Mouse (Mus musculus): Measurements from ENCODE around the gene Klf13.

Gene Klf13

DNA sequence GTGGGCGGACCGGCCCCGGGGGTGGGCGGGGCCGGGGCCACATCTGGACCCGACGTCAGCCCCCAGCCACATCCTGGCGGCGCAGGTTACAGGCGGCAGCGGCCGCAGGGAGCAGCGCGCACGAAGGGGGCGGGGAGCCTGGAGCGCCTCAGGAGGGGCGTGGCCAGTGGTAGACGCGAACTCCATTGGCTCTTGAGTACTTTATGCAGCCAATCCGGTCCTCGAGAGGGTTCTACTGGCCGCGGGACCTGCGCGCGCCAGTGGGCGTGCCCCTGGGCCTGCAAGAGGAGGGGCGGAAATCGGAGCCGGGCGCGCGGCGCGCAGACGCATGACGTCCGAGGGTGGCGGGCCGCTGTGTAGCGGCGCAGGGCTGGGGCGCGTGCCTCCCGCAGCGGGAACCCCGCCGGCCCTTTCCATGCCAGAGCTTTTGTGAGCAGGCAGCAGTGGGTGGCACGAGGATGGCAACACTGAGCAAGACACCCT lies at the start of gene Klf13:
Gene Klf13 (minus strand): TSS at position 2 of the 483 bp plus-strand sequence.
- DNase-seq (ENCODE audit: low spot score) = peak; percentile 97

DNA sequence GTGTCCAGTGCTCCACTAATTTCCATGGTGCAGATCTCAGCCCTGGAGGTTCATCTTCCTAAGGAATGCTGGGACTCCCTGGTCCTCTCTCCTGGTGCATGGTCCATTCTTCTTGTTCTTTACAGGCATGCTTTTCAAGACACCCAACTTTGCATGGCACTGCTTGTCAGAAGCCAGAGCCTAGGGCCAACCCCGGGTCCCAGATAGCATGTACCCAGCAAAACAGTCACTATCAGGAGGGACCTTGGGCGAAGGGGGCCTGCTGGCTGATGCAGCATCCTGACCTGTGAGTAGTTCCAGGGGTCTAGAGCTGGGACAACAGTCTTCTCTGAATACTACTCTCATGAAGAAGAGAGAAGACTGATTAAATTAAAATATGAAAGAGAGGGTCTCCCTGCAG lies 49.7 kb upstream of the Klf13 start:
- DNase-seq (ENCODE audit: low spot score) = no peak

DNA sequence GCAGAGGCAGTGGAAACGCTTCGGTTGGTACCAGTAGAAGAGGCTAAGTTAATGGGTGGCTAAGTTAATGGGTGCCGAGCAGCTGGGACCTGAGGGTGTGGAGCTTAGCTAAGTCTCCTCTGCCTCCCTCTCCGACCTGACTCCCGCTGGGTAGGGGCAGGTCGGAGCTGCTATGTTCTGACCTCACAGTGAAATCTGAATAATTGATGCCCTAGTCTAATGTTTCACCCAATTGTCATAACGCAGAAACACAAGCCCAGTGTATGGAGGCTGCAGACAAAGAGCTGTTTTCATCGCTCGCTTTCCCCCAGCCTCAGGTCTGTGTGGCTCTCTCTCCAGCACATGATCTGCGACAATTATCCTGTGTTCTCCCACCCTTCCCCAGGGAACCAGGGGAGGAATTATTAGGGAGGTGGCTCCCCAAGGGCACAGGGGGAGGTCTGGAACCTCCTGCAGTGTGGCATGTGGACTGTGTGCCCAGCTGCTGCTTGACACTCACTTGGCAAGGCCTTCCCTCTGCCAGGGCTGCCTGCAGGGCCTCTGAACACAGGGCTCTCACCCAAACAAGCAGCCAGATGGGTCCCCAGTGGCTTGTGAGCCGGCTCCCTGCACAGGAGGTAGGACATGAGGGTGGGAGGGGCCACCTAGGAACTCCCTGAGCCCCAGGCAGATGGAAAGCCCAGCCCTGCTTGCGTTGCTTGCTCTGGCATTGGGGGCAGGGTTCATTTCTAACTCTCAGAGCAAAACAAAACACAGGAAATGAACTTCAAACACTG lies 47.9 kb upstream of the Klf13 start:
- no peak for DNase-seq (ENCODE audit: low spot score)

DNA sequence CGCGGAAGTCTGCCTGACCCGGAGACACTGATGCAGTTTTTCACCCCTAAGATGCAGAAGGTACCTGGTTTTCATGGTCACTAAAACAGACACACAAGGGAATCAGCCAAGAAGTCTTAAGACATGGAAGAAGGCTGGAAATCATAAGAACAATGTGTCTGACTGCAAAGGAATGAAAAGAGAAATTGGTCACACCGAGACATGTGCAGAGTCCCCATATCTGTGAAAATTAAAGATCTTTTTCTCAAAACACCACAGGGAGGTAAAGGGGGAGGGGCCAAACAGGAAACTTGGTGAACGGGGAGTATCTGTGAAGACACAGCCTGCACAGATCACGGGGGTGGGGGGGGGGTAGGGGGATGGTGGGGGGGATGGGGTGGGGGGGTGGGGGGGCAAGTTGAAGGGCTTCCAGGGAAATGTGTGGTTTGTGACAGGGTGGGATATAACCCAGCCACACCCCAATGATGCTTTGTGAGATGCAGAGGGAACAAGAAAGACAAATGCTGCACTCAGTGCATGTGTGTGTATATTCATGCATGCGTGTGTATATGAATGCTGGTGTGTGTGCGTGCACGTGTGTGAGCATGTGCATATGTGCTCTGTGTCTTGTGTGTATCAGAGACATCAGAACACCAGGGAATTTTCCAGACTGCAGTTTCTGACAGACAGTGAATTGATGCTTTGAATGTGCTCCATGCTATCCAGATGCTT lies 47.1 kb upstream of the Klf13 start:
- no peak for DNase-seq (ENCODE audit: low spot score)

DNA sequence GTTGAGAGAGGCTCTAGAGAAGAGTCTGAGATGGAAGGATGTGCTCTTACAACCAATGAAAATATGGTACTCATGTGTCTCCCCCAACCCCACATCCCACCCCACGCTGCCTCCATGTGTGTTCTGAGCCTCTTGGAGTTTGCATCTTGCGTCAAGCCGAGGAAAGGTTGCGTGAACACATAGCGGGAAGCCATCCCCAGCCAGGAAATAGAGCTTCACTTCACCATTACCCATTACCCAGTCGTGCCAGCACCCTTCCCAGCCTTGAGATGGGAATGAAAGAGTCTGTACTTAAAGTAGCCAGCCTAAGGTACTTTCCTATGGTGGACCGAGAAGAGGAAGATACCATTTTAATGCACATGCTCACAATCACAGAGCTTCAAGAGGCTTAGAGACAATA lies 46.6 kb upstream of the Klf13 start:
- no peak for DNase-seq (ENCODE audit: low spot score)

DNA sequence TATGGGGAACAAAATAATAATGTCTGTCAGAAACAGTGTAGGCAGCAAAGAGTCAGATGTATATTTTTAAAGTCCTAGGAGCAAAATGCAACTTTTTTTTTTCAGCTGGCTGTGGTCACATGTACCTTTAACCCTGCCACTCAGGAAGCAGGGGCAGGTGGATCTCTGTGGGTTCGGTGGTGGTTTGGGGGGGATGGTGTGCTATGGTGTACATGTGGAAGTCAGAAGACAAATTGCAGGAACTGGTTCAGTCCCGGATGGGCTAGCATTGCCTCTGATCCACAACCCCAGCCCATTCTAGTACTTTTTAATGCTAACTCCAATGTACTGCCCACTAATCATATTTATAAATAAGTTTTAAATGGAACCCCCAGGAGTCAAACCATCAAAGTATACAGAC lies 45.6 kb upstream of the Klf13 start:
- no peak for DNase-seq (ENCODE audit: low spot score)

DNA sequence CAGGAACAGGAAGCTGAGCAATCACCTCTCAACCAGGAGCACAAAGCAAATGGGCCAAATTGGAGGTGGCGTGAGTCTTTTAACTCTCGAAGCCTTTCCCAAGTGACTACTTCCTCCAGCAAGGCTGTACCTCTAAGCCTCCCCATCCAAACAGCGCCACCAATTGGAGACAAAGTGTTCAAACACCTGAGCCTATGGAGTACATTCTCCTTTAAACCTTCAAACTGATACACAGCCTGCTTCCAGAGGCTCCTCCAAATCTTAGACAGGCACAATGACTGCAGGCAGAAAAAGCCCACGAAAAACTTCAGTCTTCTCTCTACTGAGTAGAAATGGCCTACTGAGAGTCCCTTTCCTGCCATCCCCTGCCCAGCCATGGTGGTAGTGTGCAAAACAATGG lies 38.9 kb upstream of the Klf13 start:
- DNase-seq (ENCODE audit: low spot score) = no peak

DNA sequence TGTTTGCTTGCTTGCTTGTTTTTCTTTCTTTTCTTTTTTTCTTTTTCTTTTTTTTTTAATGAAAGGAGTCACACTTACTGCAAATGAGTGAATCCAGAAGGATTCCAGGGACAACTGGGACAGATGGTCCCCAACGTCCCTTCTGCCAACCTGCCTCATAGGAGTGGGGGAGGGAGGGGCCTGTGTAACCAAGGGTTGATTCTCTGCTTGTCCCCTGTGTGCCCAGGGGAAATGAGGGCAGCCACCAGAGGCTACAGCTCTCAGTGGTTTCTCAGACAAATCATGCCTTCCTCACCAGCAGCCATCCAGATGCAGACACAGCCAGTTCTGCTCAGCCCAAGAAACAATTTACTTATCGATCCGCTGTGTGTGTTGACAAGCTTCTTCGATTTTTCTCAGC lies 32.3 kb upstream of the Klf13 start:
- DNase-seq (ENCODE audit: low spot score) = no peak

DNA sequence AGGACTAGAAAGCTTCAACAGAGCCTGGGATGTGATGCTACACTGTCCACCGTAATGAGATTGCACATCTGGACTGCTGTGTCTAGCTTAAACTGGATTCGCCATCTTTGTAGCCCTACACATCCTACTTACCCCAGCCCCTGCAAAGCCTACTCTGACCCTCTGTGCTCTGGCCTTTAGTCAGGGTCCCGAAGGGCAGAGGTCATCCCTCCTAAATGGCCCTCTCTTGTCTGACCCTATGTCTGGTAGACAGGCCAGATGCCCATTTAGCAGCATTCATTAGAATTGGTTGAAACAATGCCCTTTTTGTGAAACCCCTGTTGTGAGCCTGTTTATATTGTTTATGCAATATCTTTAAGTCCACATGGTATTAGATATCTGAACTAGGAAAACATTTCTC lies 31.2 kb upstream of the Klf13 start:
- no peak for DNase-seq (ENCODE audit: low spot score)

DNA sequence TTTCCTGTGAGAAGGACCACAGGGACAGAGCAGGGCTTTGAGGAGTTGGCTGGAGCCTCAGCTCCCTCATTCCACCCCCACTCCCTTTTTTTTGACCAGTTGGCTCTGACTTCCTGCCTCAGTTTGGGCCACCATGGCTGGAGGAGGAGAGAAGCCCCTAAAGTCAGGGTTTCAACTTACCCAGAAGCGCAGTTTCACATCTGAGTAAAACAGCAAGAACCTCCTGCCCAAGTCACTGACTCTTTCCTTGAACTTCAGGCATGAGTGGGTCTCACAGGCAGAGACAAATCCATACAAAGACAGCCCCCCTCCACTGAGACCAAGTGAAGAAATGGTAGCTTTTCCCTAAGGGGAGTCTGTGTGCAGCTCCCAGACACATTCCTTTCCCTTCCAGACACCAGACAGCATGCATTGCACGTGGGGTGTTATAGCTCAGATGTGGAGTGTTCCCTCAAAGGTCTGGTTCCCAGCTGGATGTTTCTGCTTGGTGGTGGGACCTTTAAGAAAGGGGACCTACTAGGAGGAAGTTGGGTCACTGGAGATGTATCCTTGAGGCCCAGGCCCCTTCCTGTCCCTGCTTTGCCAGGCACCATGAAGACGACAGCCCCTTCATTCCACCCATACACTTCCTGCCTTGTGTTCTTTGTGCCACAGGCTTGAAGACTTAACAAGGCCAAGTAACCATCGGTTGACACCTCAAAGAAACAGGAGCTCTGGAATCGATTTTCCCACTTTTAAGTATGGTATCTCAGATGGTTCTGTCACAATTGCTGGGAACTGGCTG lies 27.1 kb upstream of the Klf13 start:
- DNase-seq (ENCODE audit: low spot score) = no peak

DNA sequence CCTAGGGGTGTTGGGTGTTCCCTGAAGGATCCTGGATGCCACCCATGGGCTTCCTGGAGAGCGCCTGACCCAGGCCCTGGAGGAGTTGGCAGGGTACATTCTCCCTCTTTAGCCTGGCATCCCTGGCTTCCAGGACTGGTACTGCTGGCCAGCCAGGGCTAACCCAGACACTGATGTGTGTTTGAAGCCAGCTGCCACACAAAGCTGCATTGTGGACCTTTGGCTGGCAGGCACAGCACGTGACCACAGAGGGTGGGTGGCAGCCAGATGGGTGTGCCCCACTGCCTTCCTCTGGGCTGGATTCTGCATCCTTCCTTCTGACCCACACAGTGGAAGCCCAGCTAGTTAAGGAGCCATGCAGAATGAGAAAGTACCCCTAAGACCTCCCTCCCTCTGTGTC lies 26.4 kb upstream of the Klf13 start:
- no peak for DNase-seq (ENCODE audit: low spot score)

DNA sequence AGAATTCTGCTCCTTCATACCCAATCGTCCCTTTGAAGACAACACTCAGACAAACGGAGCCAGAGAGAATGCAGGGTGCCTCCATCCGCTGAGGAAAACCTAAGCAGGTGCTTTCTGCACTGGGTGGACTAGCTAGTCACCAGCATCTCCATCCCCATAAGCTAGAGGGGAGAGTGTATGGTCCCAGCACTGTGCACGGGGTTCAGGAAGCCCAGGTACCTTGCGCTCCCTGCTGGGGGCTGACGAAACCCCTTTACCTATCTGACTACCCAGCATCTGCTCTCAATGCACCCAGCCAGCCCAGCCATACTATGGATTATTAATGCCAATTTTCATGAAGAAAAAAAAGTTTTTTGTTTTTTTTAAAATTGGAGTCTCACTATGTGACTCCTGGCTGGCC lies 25.4 kb upstream of the Klf13 start:
- DNase-seq (ENCODE audit: low spot score) = no peak

DNA sequence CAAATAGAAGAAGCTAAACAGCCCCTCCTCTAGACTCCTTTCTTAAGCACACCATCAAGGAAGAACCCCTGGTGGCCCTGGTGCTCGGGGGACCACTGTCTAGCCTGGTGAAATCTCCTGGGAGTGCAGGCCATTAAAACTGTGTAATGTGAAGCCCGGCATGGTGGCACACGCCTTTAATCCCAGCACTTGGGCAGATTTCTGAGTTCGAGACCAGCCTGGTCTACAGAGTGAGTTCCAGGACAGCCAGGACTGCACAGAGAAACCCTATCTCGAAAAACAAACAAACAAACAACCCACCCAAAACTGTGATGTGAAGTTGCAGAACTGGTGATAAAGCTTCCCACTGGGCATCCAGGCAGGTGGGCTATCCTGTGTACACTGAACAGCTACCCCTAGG lies 24.9 kb upstream of the Klf13 start:
- DNase-seq (ENCODE audit: low spot score) = no peak

DNA sequence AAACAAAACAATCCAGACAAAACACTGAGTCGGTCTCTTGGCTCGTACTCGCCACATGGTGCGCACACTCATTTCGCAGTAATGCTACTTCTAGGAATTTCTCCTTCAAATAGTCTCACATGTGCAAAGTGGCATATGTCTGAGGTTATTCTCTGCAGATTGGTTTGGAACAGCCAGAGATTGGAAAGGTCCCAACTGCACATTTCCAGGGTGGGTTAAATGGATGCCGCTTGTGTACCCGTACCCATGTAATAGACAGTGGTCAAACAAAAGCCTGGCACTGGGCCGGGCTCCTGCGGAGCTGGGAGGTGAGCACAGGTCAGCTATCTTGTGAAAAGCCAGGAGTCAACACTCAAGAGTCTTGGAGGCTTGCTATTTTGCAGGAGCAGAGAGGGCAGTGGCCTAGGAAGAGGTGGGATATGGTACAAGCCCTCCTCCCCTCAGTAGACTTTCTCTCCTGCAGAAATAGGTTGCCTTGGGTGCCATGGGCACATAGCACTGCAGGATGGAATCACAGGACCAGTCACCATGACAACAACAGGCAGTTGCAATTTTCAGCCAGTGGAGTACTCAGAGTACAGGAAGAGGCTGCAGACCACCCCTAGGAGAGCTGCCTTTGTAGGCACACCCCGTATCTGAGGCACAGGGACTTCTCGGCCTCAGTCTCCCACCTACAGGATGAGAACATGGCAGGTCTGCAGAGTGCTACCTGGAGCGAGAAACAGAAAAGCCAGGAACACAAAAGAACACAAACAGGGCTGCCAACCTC lies 19.3 kb upstream of the Klf13 start:
- DNase-seq (ENCODE audit: low spot score) = no peak

DNA sequence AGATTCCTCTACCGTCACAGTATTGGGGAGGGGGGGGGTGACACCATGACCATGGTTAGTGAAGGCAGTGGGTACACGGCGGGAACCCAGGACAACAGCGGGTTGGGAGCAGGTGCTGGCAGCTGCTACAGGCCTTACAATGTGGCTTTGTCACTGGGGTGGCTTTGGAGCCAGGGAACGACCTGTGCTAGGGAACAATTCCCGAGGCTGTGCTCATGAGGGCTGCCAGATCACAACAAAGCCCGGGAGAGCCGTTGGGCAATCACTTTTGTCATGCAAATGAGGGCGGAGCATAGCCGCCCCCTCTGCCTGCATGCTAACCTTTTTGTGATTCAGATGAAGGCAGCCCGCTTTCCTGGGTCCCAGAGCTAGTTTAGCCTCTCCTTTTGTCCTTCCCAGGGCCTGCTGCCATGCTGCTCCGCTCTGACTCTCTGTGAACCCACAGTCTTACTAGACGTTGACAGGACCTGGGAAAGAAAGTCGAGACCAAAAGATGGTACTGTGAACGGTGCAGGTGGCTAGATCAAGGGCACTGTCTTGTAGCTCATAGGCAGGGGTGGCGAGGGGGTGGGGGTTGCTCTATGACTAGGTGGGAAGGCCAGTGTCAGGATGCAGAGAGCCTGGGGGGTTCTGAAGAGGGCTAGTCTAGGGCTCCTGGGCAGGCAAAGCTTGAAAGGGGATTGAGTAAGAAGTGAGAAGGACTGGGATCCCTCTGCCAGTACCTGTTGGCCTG lies 18.4 kb upstream of the Klf13 start:
- DNase-seq (ENCODE audit: low spot score) = no peak

DNA sequence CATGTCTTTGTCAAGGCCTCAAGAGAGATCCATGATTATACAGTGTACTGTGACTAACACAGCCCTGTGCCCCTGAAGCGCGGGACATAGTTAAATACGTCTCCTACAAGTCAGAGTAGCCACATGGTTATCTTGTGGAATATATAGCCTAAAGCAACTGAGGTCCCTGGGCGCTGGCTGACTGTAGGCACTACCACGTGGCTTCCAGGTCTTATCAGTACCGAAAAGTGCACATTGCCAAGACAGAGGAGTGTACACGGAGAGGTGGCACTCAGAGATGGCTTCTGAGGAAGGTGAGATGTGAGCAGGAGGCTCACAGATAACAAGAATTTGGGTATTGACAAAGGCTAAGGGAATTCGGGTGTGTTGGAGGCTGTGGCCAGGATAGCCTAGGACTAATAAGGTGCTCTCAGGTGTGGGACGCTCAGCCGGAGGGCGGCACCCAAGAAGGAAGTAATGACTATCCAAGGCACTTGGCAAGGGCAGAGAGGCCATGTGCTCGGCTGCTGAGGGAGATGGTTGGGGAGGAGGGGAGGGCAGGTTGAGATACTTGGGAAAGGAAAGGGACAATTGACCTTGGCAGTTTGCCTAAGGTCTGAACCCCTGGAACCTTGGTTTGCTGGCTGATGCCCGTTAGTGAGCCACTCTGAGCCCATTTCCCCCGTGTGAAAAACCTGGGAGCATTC lies 17.6 kb upstream of the Klf13 start:
- DNase-seq (ENCODE audit: low spot score) = no peak

DNA sequence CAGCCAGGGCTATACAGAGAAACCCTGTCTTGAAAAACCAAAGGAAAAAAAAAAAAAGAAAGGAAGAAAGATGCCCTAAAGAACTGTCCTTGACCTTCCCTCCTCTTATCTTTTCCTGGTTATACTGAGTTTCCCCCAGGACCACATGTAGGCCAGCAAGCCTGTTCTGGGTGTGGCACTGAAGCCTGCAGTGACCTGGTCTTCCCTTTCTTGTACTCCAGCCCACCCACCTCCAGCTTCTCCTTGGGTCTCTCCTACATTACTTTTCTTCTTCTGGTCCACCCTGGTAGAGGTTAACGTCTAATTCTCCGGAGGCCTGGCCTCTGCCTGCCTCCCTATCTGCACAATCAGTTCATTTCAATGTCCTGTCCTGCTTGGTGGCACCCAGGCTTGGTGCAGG lies 16.7 kb upstream of the Klf13 start:
- DNase-seq (ENCODE audit: low spot score) = no peak

DNA sequence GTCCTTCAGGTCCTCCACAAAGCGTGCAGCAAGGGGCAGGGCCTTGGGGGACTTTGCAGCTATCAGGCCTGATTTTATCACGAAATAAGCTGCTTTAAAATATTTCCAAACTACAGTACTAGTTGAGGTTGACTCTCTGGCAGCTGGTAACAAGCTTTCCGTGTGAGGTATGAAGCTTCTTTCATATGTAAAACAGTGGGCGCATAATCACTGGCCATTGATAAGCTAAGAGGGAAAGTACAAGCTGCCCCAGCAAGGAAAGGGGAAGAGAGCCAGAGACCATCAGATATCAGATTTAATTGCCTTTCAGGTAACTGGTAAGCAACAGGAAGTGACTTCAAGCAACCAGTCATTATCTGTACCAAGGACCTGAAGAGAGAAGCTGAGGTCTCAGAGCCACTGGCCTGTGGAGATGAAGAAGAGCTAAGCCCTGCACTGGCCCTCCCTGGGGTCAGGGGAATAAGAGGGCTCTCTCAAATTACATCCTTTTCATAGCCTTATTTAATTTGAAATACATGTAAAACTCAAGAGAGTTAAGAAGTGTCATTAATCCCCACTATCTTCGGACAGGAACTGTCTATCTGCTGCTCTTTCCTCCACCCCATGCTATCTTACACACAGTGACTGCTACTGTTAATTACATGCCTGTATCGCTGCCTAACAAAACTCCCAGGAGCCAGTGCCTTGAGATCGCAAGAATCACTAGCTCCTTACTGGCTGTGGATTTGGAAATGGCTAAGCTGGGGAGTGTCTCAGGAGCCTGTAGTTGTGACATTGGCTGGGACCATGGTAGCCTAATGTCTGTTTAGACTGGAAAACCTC lies 13.6 kb upstream of the Klf13 start:
- DNase-seq (ENCODE audit: low spot score) = no peak

DNA sequence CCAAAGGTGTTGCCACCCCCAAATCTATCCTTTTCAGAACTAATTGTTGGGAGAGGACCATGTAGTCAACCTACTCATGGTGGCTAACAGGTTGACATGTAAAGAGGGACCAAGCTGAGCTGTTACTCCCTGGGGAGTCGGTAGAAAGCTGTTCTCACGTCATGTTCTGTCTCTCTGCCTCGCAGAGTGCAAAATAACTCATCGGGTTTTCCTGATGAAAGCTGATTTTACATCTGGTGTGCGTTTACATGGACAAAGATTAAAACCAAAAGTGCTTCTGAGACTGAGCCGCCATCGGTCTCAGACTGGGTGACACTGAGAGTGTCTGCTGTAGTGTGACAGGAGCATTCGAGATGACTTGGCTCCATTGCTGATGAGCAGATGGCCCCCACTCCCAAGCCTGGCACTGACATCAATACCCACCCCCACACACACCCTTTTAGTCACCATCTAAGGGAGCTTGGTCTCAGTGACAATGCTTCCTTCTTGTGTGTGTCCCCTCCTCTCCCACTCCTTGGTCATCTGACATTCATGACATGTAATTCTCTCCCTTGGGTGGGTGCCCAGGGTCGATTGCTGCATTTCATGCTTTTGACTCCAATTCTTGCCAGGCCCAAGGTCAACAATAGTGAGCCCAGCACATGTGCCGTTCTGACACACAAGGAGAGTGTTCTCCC lies 12.4 kb upstream of the Klf13 start:
- DNase-seq (ENCODE audit: low spot score) = no peak

All from adipocyte (in vitro differentiated cells).